Mouse (Mus musculus): ENCODE data around the gene Fbxw9. TPM values are rescaled to one million over a fixed set of nuclear protein-coding genes. Genes with fewer than 3 reads are reported as not detected.
A peak's percentile ranks its signal among the peaks of the same experiment; 100 is the strongest.

The Fbxw9 gene
- polyA plus RNA-seq, 1 experiment from 2014 or later = 20.6 TPM

DNA sequence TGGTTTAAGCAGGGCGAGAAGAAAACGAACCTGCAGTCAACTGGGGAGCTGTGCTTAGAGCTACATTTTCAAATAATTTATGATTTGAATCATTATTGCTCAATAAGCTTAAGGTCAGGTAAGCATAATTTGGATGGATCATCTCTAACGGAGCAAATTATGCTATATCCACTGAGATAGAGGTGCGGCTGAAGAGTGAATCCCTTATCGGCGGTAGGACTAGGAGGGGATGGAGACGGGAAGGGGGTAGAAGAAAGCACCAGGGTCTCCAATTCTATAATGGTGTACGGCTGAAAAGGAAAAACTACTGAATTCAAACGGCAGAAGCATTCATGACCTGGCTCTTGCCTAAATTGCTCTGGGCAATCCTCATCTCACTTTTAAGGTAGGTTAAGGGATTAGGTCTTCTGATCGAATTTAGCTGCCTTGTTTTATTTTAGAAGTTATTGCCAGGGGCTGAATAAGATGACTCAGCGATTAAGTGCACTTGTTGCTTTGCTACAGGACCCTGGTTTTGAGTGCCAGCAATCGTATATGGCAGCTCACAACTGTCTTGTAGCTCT lies 24.6 kb upstream of the Fbxw9 start:
- Histone ChIP-seq H3K4me1 (ENCODE audit: control insufficient read depth, insufficient read depth, low read length) (peaks cover 20% of the 10 kb centered on the region), H3K9ac (ENCODE audit: low read length) (peak overlapping the region; percentile 96), H3K9me3 (replicated peaks; ENCODE audit: control insufficient read depth, low read length) (no peaks in the 10 kb centered on the region), H3K27ac (ENCODE audit: low read length) (peak overlapping the region; percentile 90), H3K4me3 (ENCODE audit: low read length) (peak overlapping the region; percentile 95), H3K36me3 (ENCODE audit: control insufficient read depth, insufficient read depth) (peaks cover 21% of the 10 kb centered on the region), H3K4me2 (ENCODE audit: low read depth, low read length) (peak overlapping the region; percentile 98), H3K27me3 (ENCODE audit: control insufficient read depth, insufficient read depth, low read length) (no peaks in the 10 kb centered on the region)
- 4% methylated on average over 12 of the region's 12 CpGs for WGBS
- no peak for ATAC-seq (replicated peaks; ENCODE audit: extremely low read depth, insufficient read depth, low FRiP score)

- Histone ChIP-seq H3K4me1 (ENCODE audit: control insufficient read depth, insufficient read depth, low read length) (peaks cover 20% of the 10 kb centered on the region), H3K9me3 (replicated peaks; ENCODE audit: control insufficient read depth, low read length) (no peaks in the 10 kb centered on the region), H3K36me3 (ENCODE audit: control insufficient read depth, insufficient read depth) (peaks cover 21% of the 10 kb centered on the region), H3K4me2 (ENCODE audit: low read depth, low read length) (peak overlapping the region; percentile 98), H3K9ac (ENCODE audit: low read length) (peak overlapping the region; percentile 96), H3K27ac (ENCODE audit: low read length) (peak overlapping the region; percentile 90), H3K27me3 (ENCODE audit: control insufficient read depth, insufficient read depth, low read length) (no peaks in the 10 kb centered on the region), H3K4me3 (ENCODE audit: low read length) (peak overlapping the region; percentile 95)
- ATAC-seq (replicated peaks; ENCODE audit: extremely low read depth, insufficient read depth, low FRiP score) = 0 out of 2 replicates have a peak, but pooled peaks have one; percentile 1
- 1% methylated on average over 15 of the region's 15 CpGs for WGBS
Observed at GRCm38 (mm10) chr8:85035728-85036310, 24.0 kb upstream of the Fbxw9 start.

- peak overlapping the region; percentile 98 for H3K4me2 ChIP-seq (ENCODE audit: low read depth, low read length)
- peaks cover 20% of the 10 kb centered on the region for H3K4me1 ChIP-seq (ENCODE audit: control insufficient read depth, insufficient read depth, low read length)
- ATAC-seq (replicated peaks; ENCODE audit: extremely low read depth, insufficient read depth, low FRiP score) = peak; percentile 29
- H3K9ac ChIP-seq (ENCODE audit: low read length) = peak overlapping the region; percentile 96
- H3K27me3 ChIP-seq (ENCODE audit: control insufficient read depth, insufficient read depth, low read length) = no peaks in the 10 kb centered on the region
- H3K27ac ChIP-seq (ENCODE audit: low read length) = peak overlapping the region; percentile 90
- H3K4me3 ChIP-seq (ENCODE audit: low read length) = peak overlapping the region; percentile 95
- no peaks in the 10 kb centered on the region for H3K9me3 ChIP-seq (replicated peaks; ENCODE audit: control insufficient read depth, low read length)
- WGBS = 0% methylated on average over 9 of the region's 9 CpGs
- peaks cover 20% of the 10 kb centered on the region for H3K36me3 ChIP-seq (ENCODE audit: control insufficient read depth, insufficient read depth)
Observed at GRCm38 (mm10) chr8:85036381-85036717, 23.5 kb upstream of the Fbxw9 start.

- ATAC-seq (replicated peaks; ENCODE audit: extremely low read depth, insufficient read depth, low FRiP score) = peak; percentile 92
- Histone ChIP-seq H3K9ac (ENCODE audit: low read length) (peak within 1 kb of the TSS; percentile 96), H3K4me2 (ENCODE audit: low read depth, low read length) (peak within 1 kb of the TSS; percentile 98)
Observed at GRCm38 (mm10) chr8:85036718-85037365, 23.0 kb upstream of the Fbxw9 start, which contains the start of gene Tnpo2. Gene Tnpo2, plus strand, starts transcription at chr8:85036915.

GRCm38 (mm10) chr8:85037366-85037680 lies 22.5 kb upstream of the Fbxw9 start:
- Histone ChIP-seq H3K9me3 (replicated peaks; ENCODE audit: control insufficient read depth, low read length) (no peaks in the 10 kb centered on the region), H3K27me3 (ENCODE audit: control insufficient read depth, insufficient read depth, low read length) (no peaks in the 10 kb centered on the region)
- under 1% methylated on average over 14 of the region's 14 CpGs for WGBS

More at GRCm38 (mm10) chr8:85036718-85037365, 23.0 kb upstream of the Fbxw9 start, which contains the start of gene Tnpo2:
- Histone ChIP-seq H3K9me3 (replicated peaks; ENCODE audit: control insufficient read depth, low read length) (no peaks in the 10 kb centered on the region), H3K36me3 (ENCODE audit: control insufficient read depth, insufficient read depth) (peaks cover 19% of the 10 kb centered on the region), H3K27ac (ENCODE audit: low read length) (peak within 1 kb of the TSS; percentile 98), H3K4me1 (ENCODE audit: control insufficient read depth, insufficient read depth, low read length) (peaks cover 20% of the 10 kb centered on the region), H3K4me3 (ENCODE audit: low read length) (peak within 1 kb of the TSS; percentile 95), H3K27me3 (ENCODE audit: control insufficient read depth, insufficient read depth, low read length) (no peaks in the 10 kb centered on the region)
- under 1% methylated on average over 53 of the region's 59 CpGs for WGBS

GRCm38 (mm10) chr8:85037681-85038531 lies 21.9 kb upstream of the Fbxw9 start:
- Histone ChIP-seq H3K27me3 (ENCODE audit: control insufficient read depth, insufficient read depth, low read length) (no peaks in the 10 kb centered on the region), H3K36me3 (ENCODE audit: control insufficient read depth, insufficient read depth) (peaks cover 12% of the 10 kb centered on the region), H3K4me2 (ENCODE audit: low read depth, low read length) (peak overlapping the region; percentile 87), H3K9me3 (replicated peaks; ENCODE audit: control insufficient read depth, low read length) (no peaks in the 10 kb centered on the region), H3K27ac (ENCODE audit: low read length) (peak overlapping the region; percentile 98), H3K4me1 (ENCODE audit: control insufficient read depth, insufficient read depth, low read length) (peaks cover 20% of the 10 kb centered on the region), H3K9ac (ENCODE audit: low read length) (peak overlapping the region; percentile 96), H3K4me3 (ENCODE audit: low read length) (peak overlapping the region; percentile 95)
- under 1% methylated on average over 57 of the region's 57 CpGs for WGBS
- no peak for ATAC-seq (replicated peaks; ENCODE audit: extremely low read depth, insufficient read depth, low FRiP score)

More at GRCm38 (mm10) chr8:85037366-85037680, 22.5 kb upstream of the Fbxw9 start:
- Histone ChIP-seq H3K27ac (ENCODE audit: low read length) (peak overlapping the region; percentile 98), H3K9ac (ENCODE audit: low read length) (peak overlapping the region; percentile 96), H3K36me3 (ENCODE audit: control insufficient read depth, insufficient read depth) (peaks cover 16% of the 10 kb centered on the region), H3K4me2 (ENCODE audit: low read depth, low read length) (peak overlapping the region; percentile 87), H3K4me1 (ENCODE audit: control insufficient read depth, insufficient read depth, low read length) (peaks cover 20% of the 10 kb centered on the region), H3K4me3 (ENCODE audit: low read length) (peak overlapping the region; percentile 95)
- peak; percentile 11 for ATAC-seq (replicated peaks; ENCODE audit: extremely low read depth, insufficient read depth, low FRiP score)

- peaks cover 55% of the 10 kb centered on the region for H3K36me3 ChIP-seq (ENCODE audit: control insufficient read depth, insufficient read depth)
Observed at GRCm38 (mm10) chr8:85043619-85044018, 16.2 kb upstream of the Fbxw9 start.

DNA sequence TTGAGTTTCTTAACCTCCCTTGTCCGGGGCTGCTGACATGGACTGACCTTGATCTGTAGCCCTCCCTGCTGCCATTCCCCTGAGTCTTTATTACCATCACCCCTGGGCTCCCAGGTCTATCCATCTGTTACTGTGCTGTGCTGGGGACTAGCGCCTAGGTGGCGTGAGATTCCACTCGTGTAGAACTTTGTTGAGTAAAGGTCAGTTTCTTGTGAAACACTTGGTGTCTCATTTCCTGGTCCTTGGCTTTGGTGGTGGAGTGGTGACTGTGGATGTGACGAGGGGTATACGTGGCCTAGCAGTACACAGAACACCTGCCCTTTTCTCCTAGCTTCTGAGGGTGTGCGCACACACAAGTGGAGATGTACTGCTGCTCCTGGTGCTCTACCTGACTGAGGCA lies 2.5 kb upstream of the Fbxw9 start:
- Histone ChIP-seq H3K4me2 (ENCODE audit: low read depth, low read length) (no peak overlapping the region), H3K27ac (ENCODE audit: low read length) (no peak overlapping the region), H3K4me3 (ENCODE audit: low read length) (no peak overlapping the region), H3K9me3 (replicated peaks; ENCODE audit: control insufficient read depth, low read length) (no peaks in the 10 kb centered on the region), H3K27me3 (ENCODE audit: control insufficient read depth, insufficient read depth, low read length) (no peaks in the 10 kb centered on the region), H3K9ac (ENCODE audit: low read length) (no peak overlapping the region), H3K36me3 (ENCODE audit: control insufficient read depth, insufficient read depth) (peaks cover 36% of the 10 kb centered on the region), H3K4me1 (ENCODE audit: control insufficient read depth, insufficient read depth, low read length) (peaks cover 3% of the 10 kb centered on the region)
- whole genome bisulfite sequencing = 79% methylated on average over 7 of the region's 7 CpGs
- ATAC-seq (replicated peaks; ENCODE audit: extremely low read depth, insufficient read depth, low FRiP score) = no peak

More at GRCm38 (mm10) chr8:85043619-85044018, 16.2 kb upstream of the Fbxw9 start:
- no peaks in the 10 kb centered on the region for H3K27me3 ChIP-seq (ENCODE audit: control insufficient read depth, insufficient read depth, low read length)
- no peak overlapping the region for H3K4me2 ChIP-seq (ENCODE audit: low read depth, low read length)
- H3K9ac ChIP-seq (ENCODE audit: low read length) = no peak overlapping the region
- no peak for ATAC-seq (replicated peaks; ENCODE audit: extremely low read depth, insufficient read depth, low FRiP score)
- H3K4me1 ChIP-seq (ENCODE audit: control insufficient read depth, insufficient read depth, low read length) = peaks cover 4% of the 10 kb centered on the region
- 94% methylated on average over 6 of the region's 6 CpGs for WGBS
- H3K4me3 ChIP-seq (ENCODE audit: low read length) = no peak overlapping the region
- no peaks in the 10 kb centered on the region for H3K9me3 ChIP-seq (replicated peaks; ENCODE audit: control insufficient read depth, low read length)
- no peak overlapping the region for H3K27ac ChIP-seq (ENCODE audit: low read length)

Measured in heart, embryonic 16.5 days (tissue).